Mouse (Mus musculus) heart, adult 11 months (tissue): ENCODE measurements around the gene Sox8.

Experiments used
- DNase-seq: peaks from one replicate; pipeline ENCODE4 v3.0.0; 2022

Gene Sox8

GRCm38 (mm10) chr17:25579332-25580047, 9.0 kb upstream of the Sox8 start:
- peak; percentile 94 for DNase-seq

- DNase-seq = peak; percentile 100
These were observed 8.4 kb upstream of the Sox8 start, which contains the start of gene Lmf1 for GRCm38 (mm10) chr17:25578920-25579319. Gene Lmf1 (plus strand): TSS chr17:25579085.

- no peak for DNase-seq
These were observed 7.2 kb upstream of the Sox8 start for GRCm38 (mm10) chr17:25577702-25578101.

DNA sequence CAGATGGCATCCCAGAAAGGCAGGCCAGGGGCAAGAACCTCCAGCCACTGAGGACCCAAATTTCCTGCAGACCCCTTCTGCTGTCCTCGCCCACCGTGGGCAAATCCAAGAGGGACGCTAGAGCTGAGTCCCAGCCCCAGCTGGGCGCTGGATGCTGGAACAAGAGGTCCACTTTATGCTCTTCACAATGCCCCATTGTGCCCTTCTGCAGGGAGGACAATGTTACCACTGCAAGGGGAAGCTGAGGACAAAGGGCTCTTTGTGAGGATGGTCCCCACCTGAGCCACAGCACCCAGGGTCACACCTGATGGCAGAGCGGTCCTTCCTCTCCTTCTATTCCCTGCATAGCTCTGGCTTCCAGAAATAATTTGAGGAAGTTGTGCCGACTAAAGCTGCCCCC, 6.8 kb upstream of the Sox8 start:
- no peak for DNase-seq

DNA sequence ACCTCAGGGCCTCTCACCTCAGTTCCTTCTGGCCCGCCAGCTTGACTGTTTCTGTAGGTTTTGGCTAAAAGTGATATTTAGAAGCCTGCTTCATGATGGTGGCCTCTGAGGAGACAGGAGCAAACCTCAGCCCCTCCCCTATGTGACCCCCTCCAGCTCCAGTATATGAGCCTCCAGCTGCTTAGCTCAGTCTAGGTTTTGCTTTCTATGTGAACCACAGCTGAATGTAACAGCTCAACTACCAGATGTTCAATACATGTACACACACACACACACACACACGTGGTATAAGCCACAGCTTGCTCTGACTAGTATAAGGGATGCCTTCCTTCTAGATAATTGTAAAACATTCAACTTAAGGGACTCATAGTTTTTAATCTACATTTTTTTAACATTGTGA, 5.5 kb upstream of the Sox8 start:
- DNase-seq = no peak

GRCm38 (mm10) chr17:25575208-25575971, 4.9 kb upstream of the Sox8 start:
- no peak for DNase-seq

DNA sequence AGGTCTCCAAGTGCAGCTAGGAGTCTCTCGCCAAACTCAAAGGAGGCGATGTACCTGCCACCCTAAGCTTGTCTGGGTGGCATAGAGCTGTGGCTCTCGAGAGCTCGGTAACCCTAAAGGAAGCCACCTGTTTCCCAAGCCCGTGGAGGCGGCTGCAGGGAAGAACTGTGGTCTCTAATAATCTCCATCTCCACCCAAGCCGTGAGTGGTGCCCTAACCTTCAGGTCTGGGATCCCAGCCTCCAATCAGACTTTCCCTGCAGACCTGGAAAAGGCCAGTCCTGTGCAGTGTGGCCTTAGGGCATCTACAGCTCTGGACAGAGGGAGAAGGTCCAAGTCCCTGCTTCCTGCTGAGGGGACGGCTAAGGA, 951 bp upstream of the Sox8 start:
- no peak for DNase-seq

DNA sequence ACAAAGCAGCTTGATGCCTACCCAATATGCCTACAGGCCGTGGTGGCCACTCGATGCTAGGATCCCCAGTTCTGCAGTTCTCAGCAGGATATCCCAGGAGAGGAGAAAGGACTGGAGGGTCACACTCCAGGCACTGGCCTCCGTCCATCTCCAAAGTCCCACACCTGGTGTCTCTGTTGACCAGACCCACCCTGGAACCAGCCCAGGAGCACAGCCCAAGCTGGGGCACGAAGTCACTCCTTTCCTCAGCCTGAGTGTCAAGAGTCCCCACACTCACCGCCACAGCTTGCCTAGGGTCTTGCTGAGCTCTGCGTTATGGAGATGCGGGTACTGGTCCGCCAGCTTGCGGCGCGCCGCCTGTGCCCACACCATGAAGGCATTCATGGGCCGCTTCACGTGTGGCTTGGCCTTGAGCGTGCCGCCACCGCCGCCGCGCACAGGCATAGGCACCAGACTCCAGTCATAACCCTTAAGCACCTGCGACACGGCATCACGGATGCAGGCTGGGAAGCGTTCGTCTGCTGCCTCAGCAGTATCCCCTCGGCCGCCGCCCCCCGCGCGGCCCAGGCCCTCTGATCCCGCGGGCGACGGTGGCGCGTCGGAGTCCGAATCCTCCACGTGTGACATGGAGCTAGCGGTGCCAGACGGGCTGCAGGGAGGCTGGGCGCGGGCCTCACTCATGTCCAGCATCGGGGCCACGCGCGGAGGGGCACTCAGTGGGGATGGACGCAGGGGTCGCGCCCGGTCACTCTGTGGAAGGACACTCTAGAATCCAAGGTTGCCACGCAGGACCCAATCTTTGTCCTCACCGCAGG, 446 bp downstream of the Sox8 start:
- DNase-seq = peak; percentile 94

GRCm38 (mm10) chr17:25568880-25569279, 1.6 kb downstream of the Sox8 start:
- DNase-seq = peak; percentile 89

DNA sequence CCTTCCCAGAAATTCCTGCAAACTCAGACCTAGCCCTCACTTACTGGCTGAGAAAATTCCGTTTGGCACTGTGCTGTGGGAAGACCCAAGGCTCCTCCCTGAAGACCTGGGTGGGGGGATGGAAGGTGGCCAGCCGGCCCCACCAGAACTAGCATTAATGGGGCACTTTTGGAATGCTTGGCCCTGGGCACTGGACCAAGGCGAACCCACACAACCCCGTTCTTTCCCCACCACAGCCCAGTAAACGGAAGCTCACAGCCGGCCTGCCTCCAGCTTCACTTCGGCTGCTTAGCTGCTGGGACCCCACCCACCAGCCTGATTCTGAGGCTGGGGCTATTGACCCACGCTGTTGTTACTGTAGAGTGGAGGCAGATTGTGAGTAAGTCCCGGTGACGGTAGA, 2.3 kb downstream of the Sox8 start:
- peak; percentile 90 for DNase-seq

DNA sequence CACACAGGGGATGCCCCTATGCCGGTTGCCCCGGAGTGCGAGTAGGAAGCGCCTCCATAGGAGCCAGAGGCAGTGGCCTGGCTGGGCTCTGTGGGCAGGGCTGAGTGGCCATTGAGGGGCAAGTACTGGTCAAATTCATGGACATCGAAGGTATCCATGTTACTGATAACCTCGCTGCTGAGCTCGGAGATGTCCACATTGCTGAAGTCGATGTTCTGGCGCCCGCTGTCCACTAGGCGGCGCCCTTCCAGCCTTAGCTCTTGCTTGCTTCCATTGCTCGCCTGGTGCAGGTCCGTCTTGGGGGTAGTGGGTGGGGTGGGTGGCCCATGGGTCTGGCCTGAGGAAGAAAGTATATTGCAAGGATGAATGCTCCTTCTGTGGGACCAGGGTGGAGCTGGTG, 2.7 kb downstream of the Sox8 start:
- peak; percentile 92 for DNase-seq

GRCm38 (mm10) chr17:25567261-25567660, 3.2 kb downstream of the Sox8 start:
- no peak for DNase-seq

- no peak for DNase-seq
These were observed 4.5 kb downstream of the Sox8 start for GRCm38 (mm10) chr17:25565860-25566600.

GRCm38 (mm10) chr17:25565244-25565643, 5.2 kb downstream of the Sox8 start:
- DNase-seq = no peak

DNA sequence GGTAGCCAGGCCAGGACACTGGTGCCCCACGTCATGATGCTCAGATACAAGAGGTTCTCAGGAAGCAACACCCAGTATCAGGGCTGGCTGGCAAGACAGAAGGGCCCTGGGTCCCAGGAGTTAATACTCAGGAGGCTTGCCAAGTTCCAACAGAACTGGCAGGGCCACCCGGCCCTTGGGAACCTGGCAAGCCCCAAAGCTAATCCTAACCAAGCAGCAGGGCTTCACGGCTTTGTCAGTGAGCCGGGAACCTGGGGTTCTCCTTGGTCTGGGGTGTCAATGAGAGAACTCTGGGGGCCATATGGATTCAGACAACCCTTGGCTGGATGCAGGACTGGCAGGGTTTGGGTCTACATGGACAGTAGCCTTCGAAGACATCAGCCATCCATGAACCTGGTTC, 6.0 kb downstream of the Sox8 start:
- no peak for DNase-seq

- DNase-seq = no peak
These were observed 9.1 kb downstream of the Sox8 start for GRCm38 (mm10) chr17:25561223-25562028.

GRCm38 (mm10) chr17:25560554-25561222, 9.8 kb downstream of the Sox8 start:
- no peak for DNase-seq

GRCm38 (mm10) chr17:25559634-25560033, 10.9 kb downstream of the Sox8 start:
- no peak for DNase-seq

- DNase-seq = no peak
These were observed 13.7 kb downstream of the Sox8 start for GRCm38 (mm10) chr17:25556630-25557354.
